Mouse (Mus musculus): ENCODE measurements around the gene Asb18. TPM values are rescaled to one million over a fixed set of nuclear protein-coding genes. Genes with fewer than 3 reads are reported as not detected.

Gene Asb18
- polyA plus RNA-seq, 1 experiment from 2014 or later = not detected

DNA sequence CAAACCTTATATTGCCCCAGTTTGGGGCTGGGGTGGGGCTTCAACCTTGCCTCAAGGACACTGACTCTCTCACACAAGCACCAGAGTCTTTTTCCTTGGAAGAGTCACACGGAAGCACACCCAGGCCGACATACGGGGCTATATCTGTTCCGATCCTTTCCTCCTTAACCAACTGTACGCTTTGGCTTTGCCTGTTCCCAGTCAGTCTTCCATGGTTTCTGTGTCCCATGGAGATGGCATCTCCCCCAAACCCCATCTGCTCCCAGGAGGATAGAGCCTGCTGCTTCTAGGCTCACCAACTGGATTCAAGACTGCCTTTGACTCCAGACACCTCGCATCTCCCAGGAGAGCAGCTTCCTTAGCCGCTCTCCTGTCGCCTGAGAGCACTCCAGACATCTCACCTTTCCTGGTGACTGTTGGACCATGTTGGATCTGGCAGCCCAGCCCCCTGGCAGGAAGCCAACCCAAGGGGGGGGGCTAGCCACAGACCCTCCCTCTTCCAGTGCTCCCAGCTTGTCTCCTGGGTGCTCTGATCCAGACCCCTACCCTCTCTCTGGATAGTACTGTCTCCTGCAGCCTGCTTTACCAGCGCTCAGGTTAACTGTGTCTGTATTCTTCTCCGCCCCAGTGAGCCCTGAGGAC, 45.3 kb downstream of the Asb18 start:
- H3K27ac ChIP-seq = no peak overlapping the region
- no peak overlapping the region for H3K4me3 ChIP-seq
- no peak for ATAC-seq
- no peak overlapping the region for H3K4me2 ChIP-seq
- peaks cover 73% of the 10 kb centered on the region for H3K27me3 ChIP-seq (replicated peaks)
- H3K9ac ChIP-seq = no peak overlapping the region
- WGBS (ENCODE audit: insufficient replicate concordance) = 41% methylated on average over 10 of the region's 10 CpGs
- peaks cover 6% of the 10 kb centered on the region; the same call in 1 of the 2 replicates for H3K4me1 ChIP-seq
- no peaks in the 10 kb centered on the region for H3K9me3 ChIP-seq (replicated peaks)
- no peaks in the 10 kb centered on the region for H3K36me3 ChIP-seq

DNA sequence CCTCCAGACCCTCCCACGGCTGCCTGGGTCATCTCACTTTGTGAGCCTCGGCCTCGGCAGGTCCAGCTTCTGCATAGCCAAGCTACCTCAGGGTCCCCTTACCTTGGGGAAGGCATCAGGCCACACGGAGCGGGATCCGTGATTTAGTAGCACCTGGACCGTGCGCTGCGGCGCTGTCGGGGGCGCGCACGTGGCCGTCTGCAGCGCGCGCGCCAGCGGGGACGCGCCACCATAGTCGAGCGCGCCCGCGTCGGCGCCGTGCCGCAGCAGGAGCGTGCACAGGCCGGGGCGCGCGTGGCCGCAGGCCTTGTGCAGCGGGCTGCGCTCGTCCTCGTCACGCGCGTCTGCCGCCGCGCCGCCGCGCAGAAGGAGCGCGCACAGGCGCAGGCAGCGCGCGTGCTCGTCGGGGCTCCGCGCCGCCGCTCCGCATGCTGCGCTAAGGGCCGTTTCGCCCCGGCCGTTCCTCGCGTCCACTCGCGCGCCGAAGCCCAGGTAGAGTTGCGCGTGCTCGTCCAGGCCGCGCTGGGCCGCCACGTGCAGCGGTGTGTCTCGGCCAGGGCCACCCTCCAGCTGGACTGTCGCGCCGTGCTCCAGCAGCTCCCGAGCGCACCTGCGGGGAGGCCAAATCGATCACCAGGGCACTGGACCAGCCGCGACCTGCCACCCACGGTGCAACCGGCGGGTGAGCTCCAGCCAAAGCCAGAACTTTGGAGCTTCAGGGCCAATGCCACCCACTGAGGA, 46.2 kb downstream of the Asb18 start:
- Histone ChIP-seq H3K27ac (no peak overlapping the region), H3K4me1 (peaks cover 6% of the 10 kb centered on the region; the same call in 1 of the 2 replicates), H3K36me3 (no peaks in the 10 kb centered on the region), H3K4me3 (peak overlapping the region; percentile 54), H3K9me3 (replicated peaks) (no peaks in the 10 kb centered on the region), H3K27me3 (replicated peaks) (peaks cover 79% of the 10 kb centered on the region), H3K9ac (no peak overlapping the region), H3K4me2 (peak overlapping the region; percentile 65)
- 3% methylated on average over 95 of the region's 95 CpGs for WGBS (ENCODE audit: insufficient replicate concordance)
- no peak for ATAC-seq

DNA sequence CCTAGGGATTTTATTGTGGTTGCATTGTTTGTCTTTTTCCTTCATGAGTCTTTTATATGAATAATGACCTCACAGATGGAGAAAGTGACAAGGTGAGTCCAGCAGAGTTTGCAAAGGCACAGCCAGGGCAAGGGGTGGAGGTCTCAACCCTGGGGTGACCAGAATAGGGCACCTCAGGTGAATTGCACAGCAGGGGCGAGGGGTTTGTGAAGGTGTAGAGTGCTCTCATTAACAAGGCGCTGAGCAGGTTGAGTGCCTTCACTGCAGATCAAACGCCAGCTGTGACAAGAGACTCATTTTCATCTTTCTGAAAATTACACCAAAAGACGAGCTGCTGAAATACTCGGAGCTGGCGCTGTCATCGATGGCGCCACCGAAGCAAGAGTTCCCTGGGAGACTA, 46.9 kb downstream of the Asb18 start:
- no peaks in the 10 kb centered on the region for H3K9me3 ChIP-seq (replicated peaks)
- peaks cover 6% of the 10 kb centered on the region; the same call in 1 of the 2 replicates for H3K4me1 ChIP-seq
- no peaks in the 10 kb centered on the region for H3K36me3 ChIP-seq
- H3K4me2 ChIP-seq = no peak overlapping the region
- no peak overlapping the region for H3K9ac ChIP-seq
- peaks cover 85% of the 10 kb centered on the region for H3K27me3 ChIP-seq (replicated peaks)
- 15% methylated on average over 9 of the region's 9 CpGs for WGBS (ENCODE audit: insufficient replicate concordance)
- H3K27ac ChIP-seq = no peak overlapping the region
- H3K4me3 ChIP-seq = no peak overlapping the region
- ATAC-seq = no peak

DNA sequence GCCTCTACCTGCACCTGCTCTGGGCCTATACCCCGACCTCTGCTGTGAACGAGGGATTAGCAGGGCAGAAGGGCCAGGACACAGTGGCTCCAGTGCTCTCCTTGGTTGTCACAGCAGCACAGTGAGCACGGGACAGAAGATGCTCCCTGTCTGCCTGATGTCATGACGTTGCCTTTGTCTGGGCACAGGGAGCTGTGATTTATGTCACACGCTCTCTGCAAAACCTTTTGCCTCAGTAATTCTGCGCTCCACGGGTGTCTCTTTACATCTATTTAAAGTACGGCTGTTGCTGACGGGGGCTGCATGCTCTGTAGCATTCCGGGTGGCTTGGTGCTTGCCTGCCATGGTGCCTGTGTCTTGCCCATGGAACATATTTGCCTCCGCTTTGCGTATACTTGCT, 50.0 kb downstream of the Asb18 start:
- Histone ChIP-seq H3K9ac (no peak overlapping the region), H3K27ac (no peak overlapping the region), H3K4me1 (peaks cover 6% of the 10 kb centered on the region; the same call in 1 of the 2 replicates), H3K27me3 (replicated peaks) (peaks cover 73% of the 10 kb centered on the region), H3K4me2 (no peak overlapping the region), H3K4me3 (no peak overlapping the region), H3K9me3 (replicated peaks) (no peaks in the 10 kb centered on the region), H3K36me3 (no peaks in the 10 kb centered on the region)
- 69% methylated on average over 12 of the region's 12 CpGs for WGBS (ENCODE audit: insufficient replicate concordance)
- no peak for ATAC-seq

DNA sequence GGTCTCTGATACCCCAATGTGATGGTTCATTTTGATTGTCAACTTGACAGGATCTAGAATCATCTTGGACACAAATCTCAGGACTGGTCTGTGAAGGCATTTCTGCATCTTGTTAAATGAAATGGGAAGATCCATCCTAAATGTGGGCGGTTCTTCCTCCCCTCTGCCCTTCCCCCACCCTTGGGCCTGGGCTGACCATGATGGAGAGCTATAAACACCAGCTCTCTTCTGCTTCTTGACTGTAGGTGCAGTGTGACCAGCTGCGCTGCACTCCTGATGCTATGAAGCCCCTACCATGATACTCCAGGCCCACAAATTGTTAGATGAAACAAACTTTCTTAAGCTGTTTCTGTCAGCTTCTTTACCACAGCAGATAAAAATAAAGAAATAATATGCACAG, 51.2 kb downstream of the Asb18 start:
- WGBS (ENCODE audit: insufficient replicate concordance) = 67% methylated on average over 2 of the region's 2 CpGs
- no peaks in the 10 kb centered on the region for H3K36me3 ChIP-seq
- no peak overlapping the region for H3K27ac ChIP-seq
- H3K9ac ChIP-seq = no peak overlapping the region
- no peak overlapping the region for H3K4me2 ChIP-seq
- no peak for ATAC-seq
- peaks cover 3% of the 10 kb centered on the region; the same call in 1 of the 2 replicates for H3K4me1 ChIP-seq
- peaks cover 66% of the 10 kb centered on the region for H3K27me3 ChIP-seq (replicated peaks)
- no peak overlapping the region for H3K4me3 ChIP-seq
- no peaks in the 10 kb centered on the region for H3K9me3 ChIP-seq (replicated peaks)

DNA sequence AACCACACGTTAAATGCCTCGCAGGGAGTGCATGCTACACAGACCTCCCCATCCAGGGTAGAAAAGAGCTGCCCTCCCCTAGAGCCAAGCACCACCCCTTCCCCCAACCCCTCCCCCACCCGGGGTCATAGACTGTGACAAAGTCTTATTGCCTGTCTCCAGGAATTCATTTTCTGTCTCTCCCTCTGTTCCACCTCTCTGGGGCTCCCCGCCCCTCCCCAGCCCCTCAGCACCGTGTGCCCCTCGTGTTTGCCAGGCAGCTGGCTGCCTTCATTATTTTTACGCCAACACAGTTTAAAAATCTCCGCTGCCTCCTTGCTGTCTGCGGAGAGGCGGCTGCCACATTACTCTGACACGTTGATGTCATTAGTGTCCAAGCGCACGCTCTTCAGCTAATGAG, 52.4 kb downstream of the Asb18 start:
- peaks cover 54% of the 10 kb centered on the region for H3K27me3 ChIP-seq (replicated peaks)
- ATAC-seq = no peak
- no peak overlapping the region for H3K4me3 ChIP-seq
- H3K4me2 ChIP-seq = no peak overlapping the region
- no peak overlapping the region for H3K9ac ChIP-seq
- H3K27ac ChIP-seq = no peak overlapping the region
- 23% methylated on average over 13 of the region's 13 CpGs for WGBS (ENCODE audit: insufficient replicate concordance)
- H3K36me3 ChIP-seq = no peaks in the 10 kb centered on the region
- H3K9me3 ChIP-seq (replicated peaks) = no peaks in the 10 kb centered on the region
- H3K4me1 ChIP-seq = no peaks in the 10 kb centered on the region

DNA sequence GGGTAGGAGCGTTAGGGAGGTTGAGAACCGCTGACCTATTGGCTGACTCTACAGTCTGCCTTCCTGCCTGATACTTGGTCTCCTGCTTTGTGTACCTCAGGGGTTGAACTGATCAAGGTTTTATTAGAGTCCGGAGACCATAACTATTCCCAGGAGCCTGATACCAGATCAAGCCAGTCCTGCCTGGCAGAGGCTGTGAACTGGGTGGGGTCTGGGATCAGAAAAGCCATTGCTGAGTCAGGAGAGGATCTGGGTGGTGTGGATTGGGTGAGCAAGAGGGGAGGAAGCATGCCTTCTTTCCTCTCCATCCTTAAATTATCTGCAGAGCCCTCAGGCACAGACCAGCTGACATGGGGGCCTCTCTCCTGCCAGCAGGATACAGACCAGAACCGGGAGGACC, 55.1 kb downstream of the Asb18 start:
- Histone ChIP-seq H3K9me3 (replicated peaks) (no peaks in the 10 kb centered on the region), H3K9ac (no peak overlapping the region), H3K4me2 (no peak overlapping the region), H3K4me3 (no peak overlapping the region), H3K36me3 (no peaks in the 10 kb centered on the region), H3K27ac (no peak overlapping the region), H3K4me1 (no peaks in the 10 kb centered on the region), H3K27me3 (replicated peaks) (peaks cover 40% of the 10 kb centered on the region)
- ATAC-seq = no peak
- 68% methylated on average over 4 of the region's 4 CpGs for WGBS (ENCODE audit: insufficient replicate concordance)

DNA sequence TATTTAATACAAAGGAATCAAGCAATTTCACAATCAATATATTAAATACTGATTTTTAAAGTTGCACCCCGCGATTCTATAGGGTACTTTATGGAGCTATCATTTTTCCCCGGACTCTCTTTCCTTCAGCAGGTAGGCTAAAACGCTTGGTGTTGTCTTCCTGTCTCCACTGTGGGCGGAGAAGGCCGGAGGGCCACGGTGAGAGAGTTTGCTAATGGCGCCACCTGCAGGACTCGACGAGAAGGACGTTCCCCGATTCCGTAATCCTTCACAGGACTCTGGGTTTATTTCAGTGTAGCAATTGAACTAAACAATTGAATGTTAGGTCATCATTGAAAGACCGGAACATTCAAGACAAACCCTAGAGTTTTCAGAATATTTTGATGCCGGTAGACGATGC, 71.3 kb downstream of the Asb18 start:
- H3K4me1 ChIP-seq = 0 out of 2 replicates have a peak, but pooled peaks cover 7% of the 10 kb centered on the region
- WGBS (ENCODE audit: insufficient replicate concordance) = 2% methylated on average over 16 of the region's 16 CpGs
- H3K27me3 ChIP-seq (replicated peaks) = peaks cover 96% of the 10 kb centered on the region
- H3K9me3 ChIP-seq (replicated peaks) = no peaks in the 10 kb centered on the region
- no peak overlapping the region for H3K4me2 ChIP-seq
- H3K27ac ChIP-seq = no peak overlapping the region
- H3K4me3 ChIP-seq = no peak overlapping the region
- H3K9ac ChIP-seq = no peak overlapping the region
- H3K36me3 ChIP-seq = no peaks in the 10 kb centered on the region
- ATAC-seq = no peak

DNA sequence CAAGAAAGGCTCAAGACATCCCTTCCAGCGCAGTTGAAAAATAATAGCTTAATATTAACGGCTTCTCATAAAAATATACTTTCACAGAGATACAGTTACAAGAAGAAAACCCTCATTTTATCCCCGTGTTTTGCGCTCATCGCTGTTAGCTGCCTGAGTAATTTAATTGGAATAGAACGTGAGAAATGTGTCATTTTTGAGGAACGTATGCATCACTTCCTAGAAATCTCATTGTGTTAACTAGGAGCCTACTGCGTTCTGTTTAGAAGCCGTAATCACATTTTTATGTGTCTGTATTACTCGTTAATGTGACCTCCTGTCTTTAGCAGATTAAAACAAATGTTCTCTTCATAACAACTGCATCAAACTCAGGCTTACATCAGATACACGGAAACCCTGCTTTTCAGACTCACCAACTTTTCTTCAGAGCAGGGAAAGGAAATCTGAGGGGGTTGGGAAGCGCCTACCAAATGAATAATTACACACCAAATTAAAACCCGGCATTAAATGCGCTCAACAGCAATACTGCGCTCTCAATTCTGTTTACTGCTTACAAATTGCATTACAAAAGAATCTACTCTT, 72.0 kb downstream of the Asb18 start:
- no peak for ATAC-seq
- no peaks in the 10 kb centered on the region for H3K36me3 ChIP-seq
- H3K4me1 ChIP-seq = 0 out of 2 replicates have a peak, but pooled peaks cover 7% of the 10 kb centered on the region
- H3K27me3 ChIP-seq (replicated peaks) = peaks cover 96% of the 10 kb centered on the region
- H3K9ac ChIP-seq = no peak overlapping the region
- H3K4me2 ChIP-seq = peak overlapping the region; percentile 54
- H3K9me3 ChIP-seq (replicated peaks) = no peaks in the 10 kb centered on the region
- H3K27ac ChIP-seq = no peak overlapping the region
- WGBS (ENCODE audit: insufficient replicate concordance) = 9% methylated on average over 15 of the region's 15 CpGs
- H3K4me3 ChIP-seq = no peak overlapping the region

DNA sequence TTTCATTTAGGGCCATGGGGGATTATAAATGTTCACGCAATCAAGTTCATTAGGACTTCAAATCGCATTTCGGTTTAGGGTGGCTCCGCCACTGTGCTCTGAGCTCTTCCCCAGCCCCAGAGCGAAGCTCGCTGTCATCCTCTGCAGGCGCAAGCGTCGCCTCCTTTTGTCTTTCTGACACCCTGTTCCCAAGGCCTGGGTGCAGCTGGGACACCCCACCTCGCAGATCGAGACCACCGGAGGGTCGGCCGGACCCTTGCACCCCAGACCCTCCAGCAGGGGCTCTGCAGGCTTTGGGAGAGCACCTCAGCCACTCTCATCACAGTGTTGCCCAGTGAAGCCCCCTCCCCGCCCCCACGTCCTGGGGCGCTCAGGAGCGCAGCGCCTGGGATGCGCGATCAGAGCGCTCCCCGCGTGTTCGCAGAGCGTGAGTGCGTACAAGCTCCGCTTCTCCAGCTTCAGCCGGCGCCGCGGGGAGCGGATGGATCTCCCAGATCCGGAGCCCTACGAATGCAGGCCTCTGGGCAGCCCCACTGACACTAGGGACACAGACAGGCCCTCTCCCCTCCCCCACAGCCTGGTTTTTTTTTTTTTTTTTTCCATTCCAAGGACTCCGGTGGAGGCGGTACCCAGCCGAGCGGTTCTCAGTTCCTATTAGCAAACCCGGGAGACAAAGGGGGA, 72.6 kb downstream of the Asb18 start:
- WGBS (ENCODE audit: insufficient replicate concordance) = 3% methylated on average over 40 of the region's 40 CpGs
- Histone ChIP-seq H3K4me3 (peak overlapping the region; percentile 24), H3K9me3 (replicated peaks) (no peaks in the 10 kb centered on the region), H3K4me1 (0 out of 2 replicates have a peak, but pooled peaks cover 7% of the 10 kb centered on the region), H3K4me2 (peak overlapping the region; percentile 54), H3K27me3 (replicated peaks) (peaks cover 96% of the 10 kb centered on the region), H3K9ac (0 out of 2 replicates have a peak overlapping the region, but pooled peaks have one; percentile 17), H3K36me3 (no peaks in the 10 kb centered on the region), H3K27ac (no peak overlapping the region)
- ATAC-seq = no peak

DNA sequence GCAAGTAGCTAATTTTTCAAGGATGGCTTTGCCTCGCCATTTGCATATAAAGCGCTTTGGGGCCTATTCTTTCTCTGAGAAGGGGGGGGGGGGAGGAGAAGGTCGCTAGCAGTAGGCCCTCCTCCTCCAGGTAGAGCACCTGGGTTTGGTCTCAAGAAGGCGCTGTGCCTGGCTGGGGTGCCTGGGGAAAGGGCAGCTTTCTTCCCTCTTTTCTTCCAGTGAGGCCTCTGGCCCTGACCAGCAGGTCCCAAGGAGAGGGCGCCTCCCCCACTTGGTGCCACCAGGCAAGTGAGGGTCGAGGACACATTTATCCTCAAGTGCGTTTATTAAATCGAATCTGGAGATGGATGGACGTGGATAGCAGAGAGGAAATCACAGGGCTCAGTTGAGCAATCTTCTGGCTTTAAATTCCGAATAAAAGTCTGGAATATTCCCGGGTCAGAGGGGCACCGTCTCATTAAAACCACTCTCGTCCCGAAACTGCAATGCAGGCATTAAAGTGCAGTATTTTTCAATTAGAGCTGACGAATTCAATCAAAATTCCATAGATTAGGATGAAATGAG, 73.4 kb downstream of the Asb18 start:
- Histone ChIP-seq H3K4me1 (0 out of 2 replicates have a peak, but pooled peaks cover 7% of the 10 kb centered on the region), H3K9me3 (replicated peaks) (no peaks in the 10 kb centered on the region), H3K9ac (no peak overlapping the region), H3K27ac (no peak overlapping the region), H3K4me2 (no peak overlapping the region), H3K4me3 (no peak overlapping the region), H3K36me3 (no peaks in the 10 kb centered on the region), H3K27me3 (replicated peaks) (peaks cover 98% of the 10 kb centered on the region)
- WGBS (ENCODE audit: insufficient replicate concordance) = 20% methylated on average over 15 of the region's 15 CpGs
- no peak for ATAC-seq
